Mouse (Mus musculus): Measurements from ENCODE around the gene Pla2g4f. TPM values are rescaled to one million over a fixed set of nuclear protein-coding genes. Genes with fewer than 3 reads are reported as not detected.

Pla2g4f gene
- polyA plus RNA-seq, 1 experiment from 2014 or later: not detected

GRCm38 (mm10) chr2:120285639-120286038, 28.3 kb downstream of the Pla2g4f start:
- no peak for DNase-seq (ENCODE audit: low spot score, missing footprints)
- H3K4me2 ChIP-seq: no peak overlapping the region
- H3K9ac ChIP-seq (ENCODE audit: low read length): no peak overlapping the region
- no peaks in the 10 kb centered on the region for H3K4me1 ChIP-seq (ENCODE audit: control insufficient read depth, insufficient read depth, low read length)
- no peak for ATAC-seq (ENCODE audit: low FRiP score)
- H3K9me3 ChIP-seq (ENCODE audit: control insufficient read depth, low read length): no peaks in the 10 kb centered on the region
- H3K27ac ChIP-seq (ENCODE audit: low read depth, low read length): no peak overlapping the region
- no peak overlapping the region for H3K4me3 ChIP-seq (ENCODE audit: low read depth, low read length)
- H3K36me3 ChIP-seq (ENCODE audit: control insufficient read depth, insufficient read depth, low read length): no peaks in the 10 kb centered on the region
- WGBS: 83% methylated on average over 4 of the region's 4 CpGs
- H3K27me3 ChIP-seq (ENCODE audit: control insufficient read depth, insufficient read depth, low read length): no peaks in the 10 kb centered on the region; the same call in 1 of the 2 replicates

GRCm38 (mm10) chr2:120284705-120285104, 29.3 kb downstream of the Pla2g4f start:
- Histone ChIP-seq H3K4me3 (ENCODE audit: low read depth, low read length) (no peak overlapping the region), H3K36me3 (ENCODE audit: control insufficient read depth, insufficient read depth, low read length) (no peaks in the 10 kb centered on the region), H3K9ac (ENCODE audit: low read length) (no peak overlapping the region), H3K27me3 (ENCODE audit: control insufficient read depth, insufficient read depth, low read length) (no peaks in the 10 kb centered on the region; the same call in 1 of the 2 replicates), H3K4me1 (ENCODE audit: control insufficient read depth, insufficient read depth, low read length) (no peaks in the 10 kb centered on the region), H3K27ac (ENCODE audit: low read depth, low read length) (no peak overlapping the region), H3K9me3 (ENCODE audit: control insufficient read depth, low read length) (no peaks in the 10 kb centered on the region), H3K4me2 (no peak overlapping the region)
- DNase-seq (ENCODE audit: low spot score, missing footprints) (no peak), ATAC-seq (ENCODE audit: low FRiP score) (no peak)

- Histone ChIP-seq H3K9ac (ENCODE audit: low read length) (no peak overlapping the region), H3K4me3 (ENCODE audit: low read depth, low read length) (no peak overlapping the region)
Observed at GRCm38 (mm10) chr2:120284094-120284493, 29.9 kb downstream of the Pla2g4f start.

GRCm38 (mm10) chr2:120283550-120283949, 30.4 kb downstream of the Pla2g4f start:
- H3K36me3 ChIP-seq (ENCODE audit: control insufficient read depth, insufficient read depth, low read length): no peaks in the 10 kb centered on the region
- no peak overlapping the region for H3K4me2 ChIP-seq
- no peak for DNase-seq (ENCODE audit: low spot score, missing footprints)
- no peaks in the 10 kb centered on the region; the same call in 1 of the 2 replicates for H3K27me3 ChIP-seq (ENCODE audit: control insufficient read depth, insufficient read depth, low read length)
- WGBS: 60% methylated on average over 6 of the region's 6 CpGs
- no peak overlapping the region for H3K9ac ChIP-seq (ENCODE audit: low read length)
- ATAC-seq (ENCODE audit: low FRiP score): no peak
- H3K27ac ChIP-seq (ENCODE audit: low read depth, low read length): no peak overlapping the region
- H3K9me3 ChIP-seq (ENCODE audit: control insufficient read depth, low read length): no peaks in the 10 kb centered on the region
- H3K4me3 ChIP-seq (ENCODE audit: low read depth, low read length): no peak overlapping the region
- H3K4me1 ChIP-seq (ENCODE audit: control insufficient read depth, insufficient read depth, low read length): no peaks in the 10 kb centered on the region

More at GRCm38 (mm10) chr2:120284094-120284493, 29.9 kb downstream of the Pla2g4f start:
- WGBS: 84% methylated on average over 5 of the region's 5 CpGs
- Histone ChIP-seq H3K36me3 (ENCODE audit: control insufficient read depth, insufficient read depth, low read length) (no peaks in the 10 kb centered on the region), H3K4me2 (no peak overlapping the region), H3K27ac (ENCODE audit: low read depth, low read length) (no peak overlapping the region), H3K27me3 (ENCODE audit: control insufficient read depth, insufficient read depth, low read length) (no peaks in the 10 kb centered on the region; the same call in 1 of the 2 replicates), H3K4me1 (ENCODE audit: control insufficient read depth, insufficient read depth, low read length) (no peaks in the 10 kb centered on the region), H3K9me3 (ENCODE audit: control insufficient read depth, low read length) (no peaks in the 10 kb centered on the region)
- ATAC-seq (ENCODE audit: low FRiP score) (no peak), DNase-seq (ENCODE audit: low spot score, missing footprints) (no peak)

GRCm38 (mm10) chr2:120281221-120281620, 32.7 kb downstream of the Pla2g4f start:
- Histone ChIP-seq H3K4me3 (ENCODE audit: low read depth, low read length) (no peak overlapping the region), H3K4me2 (no peak overlapping the region), H3K9me3 (ENCODE audit: control insufficient read depth, low read length) (no peaks in the 10 kb centered on the region), H3K9ac (ENCODE audit: low read length) (no peak overlapping the region), H3K36me3 (ENCODE audit: control insufficient read depth, insufficient read depth, low read length) (no peaks in the 10 kb centered on the region), H3K27ac (ENCODE audit: low read depth, low read length) (no peak overlapping the region), H3K4me1 (ENCODE audit: control insufficient read depth, insufficient read depth, low read length) (no peaks in the 10 kb centered on the region), H3K27me3 (ENCODE audit: control insufficient read depth, insufficient read depth, low read length) (no peaks in the 10 kb centered on the region; the same call in 1 of the 2 replicates)
- 63% methylated on average over 3 of the region's 3 CpGs for WGBS
- DNase-seq (ENCODE audit: low spot score, missing footprints) (no peak), ATAC-seq (ENCODE audit: low FRiP score) (no peak)

GRCm38 (mm10) chr2:120279961-120280360, 34.0 kb downstream of the Pla2g4f start:
- no peak overlapping the region for H3K4me2 ChIP-seq
- ATAC-seq (ENCODE audit: low FRiP score) (no peak), DNase-seq (ENCODE audit: low spot score, missing footprints) (peak; percentile 88)
- H3K27ac ChIP-seq (ENCODE audit: low read depth, low read length): no peak overlapping the region
- 15% methylated on average over 8 of the region's 8 CpGs for WGBS
- H3K4me3 ChIP-seq (ENCODE audit: low read depth, low read length): no peak overlapping the region
- H3K27me3 ChIP-seq (ENCODE audit: control insufficient read depth, insufficient read depth, low read length): no peaks in the 10 kb centered on the region; the same call in 1 of the 2 replicates
- no peaks in the 10 kb centered on the region for H3K9me3 ChIP-seq (ENCODE audit: control insufficient read depth, low read length)
- no peak overlapping the region for H3K9ac ChIP-seq (ENCODE audit: low read length)
- H3K4me1 ChIP-seq (ENCODE audit: control insufficient read depth, insufficient read depth, low read length): no peaks in the 10 kb centered on the region
- no peaks in the 10 kb centered on the region for H3K36me3 ChIP-seq (ENCODE audit: control insufficient read depth, insufficient read depth, low read length)

GRCm38 (mm10) chr2:120276951-120277350, 37.0 kb downstream of the Pla2g4f start:
- no peak overlapping the region for H3K4me2 ChIP-seq
- ATAC-seq (ENCODE audit: low FRiP score): no peak
- H3K9me3 ChIP-seq (ENCODE audit: control insufficient read depth, low read length): no peaks in the 10 kb centered on the region
- WGBS: 82% methylated on average over 4 of the region's 4 CpGs
- H3K27me3 ChIP-seq (ENCODE audit: control insufficient read depth, insufficient read depth, low read length): no peaks in the 10 kb centered on the region
- H3K4me1 ChIP-seq (ENCODE audit: control insufficient read depth, insufficient read depth, low read length): no peaks in the 10 kb centered on the region
- no peak overlapping the region for H3K4me3 ChIP-seq (ENCODE audit: low read depth, low read length)
- H3K27ac ChIP-seq (ENCODE audit: low read depth, low read length): no peak overlapping the region
- H3K9ac ChIP-seq (ENCODE audit: low read length): no peak overlapping the region
- no peak for DNase-seq (ENCODE audit: low spot score, missing footprints)
- no peaks in the 10 kb centered on the region for H3K36me3 ChIP-seq (ENCODE audit: control insufficient read depth, insufficient read depth, low read length)

GRCm38 (mm10) chr2:120268635-120269034, 45.3 kb downstream of the Pla2g4f start:
- WGBS: 1% methylated on average over 9 of the region's 9 CpGs
- H3K4me1 ChIP-seq (ENCODE audit: control insufficient read depth, insufficient read depth, low read length): 0 out of 2 replicates have a peak, but pooled peaks cover 2% of the 10 kb centered on the region
- H3K27me3 ChIP-seq (ENCODE audit: control insufficient read depth, insufficient read depth, low read length): no peaks in the 10 kb centered on the region
- H3K36me3 ChIP-seq (ENCODE audit: control insufficient read depth, insufficient read depth, low read length): no peaks in the 10 kb centered on the region
- no peak for DNase-seq (ENCODE audit: low spot score, missing footprints)
- peak overlapping the region; percentile 11; the same call in 1 of the 2 replicates for H3K4me2 ChIP-seq
- ATAC-seq (ENCODE audit: low FRiP score): 0 out of 2 replicates have a peak, but pooled peaks have one; percentile 19
- H3K9me3 ChIP-seq (ENCODE audit: control insufficient read depth, low read length): no peaks in the 10 kb centered on the region
- H3K4me3 ChIP-seq (ENCODE audit: low read depth, low read length): no peak overlapping the region
- no peak overlapping the region for H3K27ac ChIP-seq (ENCODE audit: low read depth, low read length)
- H3K9ac ChIP-seq (ENCODE audit: low read length): no peak overlapping the region

GRCm38 (mm10) chr2:120265523-120265922, 48.4 kb downstream of the Pla2g4f start:
- WGBS: 72% methylated on average over 6 of the region's 6 CpGs
- ATAC-seq (ENCODE audit: low FRiP score) (no peak), DNase-seq (ENCODE audit: low spot score, missing footprints) (no peak)
- 0 out of 2 replicates have a peak, but pooled peaks cover 2% of the 10 kb centered on the region for H3K4me1 ChIP-seq (ENCODE audit: control insufficient read depth, insufficient read depth, low read length)
- H3K9ac ChIP-seq (ENCODE audit: low read length): no peak overlapping the region
- H3K4me2 ChIP-seq: no peak overlapping the region
- no peak overlapping the region for H3K27ac ChIP-seq (ENCODE audit: low read depth, low read length)
- H3K36me3 ChIP-seq (ENCODE audit: control insufficient read depth, insufficient read depth, low read length): no peaks in the 10 kb centered on the region
- H3K27me3 ChIP-seq (ENCODE audit: control insufficient read depth, insufficient read depth, low read length): no peaks in the 10 kb centered on the region
- no peaks in the 10 kb centered on the region for H3K9me3 ChIP-seq (ENCODE audit: control insufficient read depth, low read length)
- H3K4me3 ChIP-seq (ENCODE audit: low read depth, low read length): no peak overlapping the region

Measured in midbrain, embryonic 11.5 days (tissue).